Mouse (Mus musculus) embryonic fibroblast, embryonic 13.5 days (primary cell): Measurements from ENCODE around the gene Nabp1.

Experiments
- CTCF ChIP-seq: IDR thresholded peaks from 2 replicates; pipeline ENCODE4 v1.5.1; 2011; ENCODE audit warnings: mild to moderate bottlenecking, control low read depth, low read length, moderate library complexity, borderline replicate concordance; ENCODE audit not compliant: insufficient read depth
- POLR2A ChIP-seq: IDR thresholded peaks from 2 replicates; pipeline ENCODE4 v1.6.1; 2011; ENCODE audit warnings: low read depth, mild to moderate bottlenecking, control low read depth, low read length, moderate library complexity

DNA sequence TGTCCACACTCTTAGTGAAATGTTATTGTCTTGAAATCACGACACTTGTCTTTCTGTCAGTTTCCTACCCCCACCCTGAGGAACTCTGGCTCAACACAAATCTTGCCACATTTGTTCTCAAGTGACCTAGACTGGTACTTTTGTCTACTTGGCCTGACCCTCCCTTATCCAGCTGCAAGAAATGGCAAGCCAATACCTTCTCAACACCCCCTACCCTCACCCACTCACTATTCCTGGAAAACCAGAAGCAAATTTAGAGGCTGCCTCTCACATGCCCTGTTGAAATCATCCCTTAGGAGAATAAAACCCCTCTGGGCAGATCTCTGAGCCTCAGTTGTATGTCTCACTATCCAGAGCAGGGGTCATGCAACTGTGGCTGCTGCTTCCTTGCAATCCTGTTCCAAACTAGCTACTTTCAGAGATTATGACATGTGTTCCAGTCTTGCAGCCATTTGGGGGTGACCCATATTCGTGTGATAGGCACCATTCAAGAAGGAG lies 20.4 kb upstream of the Nabp1 start:
- no peak for TF ChIP-seq CTCF
- TF ChIP-seq POLR2A, result no peak
